Mouse (Mus musculus) embryonic facial prominence, embryonic 15.5 days (tissue): Measurements from ENCODE around the gene Ssc4d. TPM values are rescaled to one million over a fixed set of nuclear protein-coding genes. Genes with fewer than 3 reads are reported as not detected.

ENCODE experiments used
- ATAC-seq: fragments of 200-750 bp; cut with Nextera tagmentation; 2 replicates; pipeline ENCODE4 v1.8.0; 2017; ENCODE audit warnings: low read depth, moderate TSS enrichment; ENCODE audit not compliant: insufficient number of reproducible peaks, low FRiP score, low TSS enrichment
- H3K27ac ChIP-seq: fragments of 300-500 bp; sonication (generic); replicated peaks from 2 replicates; pipeline ENCODE4 v1.5.1; 2015; ENCODE audit warnings: mild to moderate bottlenecking, inconsistent platforms
- H3K27me3 ChIP-seq: fragments of 300-500 bp; sonication (generic); 2 replicates; pipeline ENCODE4 v1.6.1; 2015; ENCODE audit warnings: inconsistent platforms
- H3K36me3 ChIP-seq: fragments of 300-500 bp; sonication (generic); 2 replicates; pipeline ENCODE4 v1.6.1; 2015; ENCODE audit warnings: mild to moderate bottlenecking, inconsistent platforms
- H3K4me1 ChIP-seq: fragments of 300-500 bp; sonication (generic); 2 replicates; pipeline ENCODE4 v1.6.1; 2015; ENCODE audit warnings: inconsistent platforms
- H3K4me2 ChIP-seq: fragments of 300-500 bp; sonication (generic); replicated peaks from 2 replicates; pipeline ENCODE4 v1.6.1; 2015; ENCODE audit warnings: mild to moderate bottlenecking, inconsistent platforms
- H3K4me3 ChIP-seq: fragments of 300-500 bp; sonication (generic); replicated peaks from 2 replicates; pipeline ENCODE4 v1.5.1; 2015; ENCODE audit warnings: mild to moderate bottlenecking, inconsistent platforms
- H3K9ac ChIP-seq: fragments of 300-500 bp; sonication (generic); 2 replicates; pipeline ENCODE4 v1.6.1; 2015; ENCODE audit warnings: inconsistent platforms
- H3K9me3 ChIP-seq: fragments of 300-500 bp; sonication (generic); replicated peaks from 2 replicates; pipeline ENCODE4 v1.6.1; 2016; ENCODE audit warnings: inconsistent platforms
- WGBS: fragments of 180-500 bp; shearing (Covaris S2); methylation state at CpG from one replicate; pipeline ENCODE4 v1.1.7; 2015; 5-methylcytosine and 5-hydroxymethylcytosine counted together
- polyA plus RNA-seq: library from polyadenylated mRNA; unstranded; fragments of >200 nt; fragmentation: Nextera tagmentation; extraction: Ambion mirVana; gene quantifications from 2 replicates; pipeline ENCODE4 v1.2.1, GENCODE M21; 2015

Ssc4d gene
- polyA plus RNA-seq, 1 experiment from 2014 or later = 3.4 TPM

- peaks cover 5% of the 10 kb centered on the region; the same call in 1 of the 2 replicates for H3K4me1 ChIP-seq
- no peak overlapping the region for H3K9ac ChIP-seq
- H3K4me2 ChIP-seq = no peak overlapping the region
- peaks cover 71% of the 10 kb centered on the region for H3K36me3 ChIP-seq
- ATAC-seq = no peak
- no peak overlapping the region for H3K27ac ChIP-seq
- 95% methylated on average over 5 of the region's 5 CpGs for WGBS
- H3K9me3 ChIP-seq = no peaks in the 10 kb centered on the region
- H3K27me3 ChIP-seq = no peaks in the 10 kb centered on the region
- H3K4me3 ChIP-seq = no peak overlapping the region
These were observed 55.7 kb downstream of the Ssc4d start for GRCm38 (mm10) chr5:135918593-135918992.

GRCm38 (mm10) chr5:135918059-135918437 lies 56.3 kb downstream of the Ssc4d start:
- 86% methylated on average over 5 of the region's 5 CpGs for WGBS
- Histone ChIP-seq H3K9ac (no peak overlapping the region), H3K36me3 (peaks cover 75% of the 10 kb centered on the region), H3K9me3 (no peaks in the 10 kb centered on the region), H3K27me3 (no peaks in the 10 kb centered on the region), H3K27ac (no peak overlapping the region), H3K4me3 (no peak overlapping the region), H3K4me1 (peaks cover 5% of the 10 kb centered on the region; the same call in 1 of the 2 replicates), H3K4me2 (no peak overlapping the region)
- ATAC-seq = no peak

GRCm38 (mm10) chr5:135917327-135918058 lies 56.8 kb downstream of the Ssc4d start:
- Histone ChIP-seq H3K36me3 (peaks cover 71% of the 10 kb centered on the region), H3K27ac (no peak overlapping the region), H3K4me3 (no peak overlapping the region), H3K4me2 (no peak overlapping the region), H3K9ac (no peak overlapping the region), H3K4me1 (peaks cover 5% of the 10 kb centered on the region; the same call in 1 of the 2 replicates), H3K27me3 (no peaks in the 10 kb centered on the region), H3K9me3 (no peaks in the 10 kb centered on the region)
- 92% methylated on average over 8 of the region's 8 CpGs for WGBS
- ATAC-seq = no peak

- Histone ChIP-seq H3K36me3 (peaks cover 66% of the 10 kb centered on the region), H3K27me3 (no peaks in the 10 kb centered on the region), H3K4me2 (no peak overlapping the region), H3K9ac (no peak overlapping the region), H3K4me1 (peaks cover 5% of the 10 kb centered on the region; the same call in 1 of the 2 replicates), H3K9me3 (no peaks in the 10 kb centered on the region), H3K4me3 (no peak overlapping the region), H3K27ac (no peak overlapping the region)
- no peak for ATAC-seq
- WGBS = 92% methylated on average over 3 of the region's 3 CpGs
These were observed 57.7 kb downstream of the Ssc4d start for GRCm38 (mm10) chr5:135916601-135917000.

- Histone ChIP-seq H3K27me3 (no peaks in the 10 kb centered on the region), H3K27ac (no peak overlapping the region), H3K9ac (no peak overlapping the region), H3K4me2 (no peak overlapping the region), H3K4me1 (peaks cover 5% of the 10 kb centered on the region; the same call in 1 of the 2 replicates), H3K4me3 (no peak overlapping the region), H3K9me3 (no peaks in the 10 kb centered on the region), H3K36me3 (peaks cover 66% of the 10 kb centered on the region)
- WGBS = 76% methylated on average over 6 of the region's 6 CpGs
- ATAC-seq = no peak
These were observed 58.2 kb downstream of the Ssc4d start for GRCm38 (mm10) chr5:135916051-135916565.

DNA sequence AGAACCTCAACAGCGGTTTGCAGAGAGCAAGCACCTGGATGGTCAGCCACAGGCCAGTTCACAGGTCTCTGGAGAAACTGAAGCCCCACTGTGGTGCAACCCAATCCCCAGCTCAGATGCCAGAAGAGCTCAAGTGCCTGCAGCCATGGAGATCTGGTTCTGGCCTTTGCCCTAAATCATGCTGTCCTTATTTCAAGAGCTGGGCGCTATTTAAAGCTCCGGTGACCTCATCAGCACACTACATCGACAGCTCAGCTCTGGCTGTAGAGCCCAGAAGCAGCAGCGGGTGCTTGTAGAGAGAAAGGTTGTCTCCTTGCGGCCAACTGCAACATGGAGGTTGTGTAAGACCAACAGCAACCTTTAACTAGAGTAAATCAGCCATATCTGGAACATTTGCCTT lies 60.2 kb downstream of the Ssc4d start:
- Histone ChIP-seq H3K9me3 (no peaks in the 10 kb centered on the region), H3K4me2 (no peak overlapping the region), H3K9ac (no peak overlapping the region), H3K4me3 (no peak overlapping the region), H3K4me1 (peaks cover 5% of the 10 kb centered on the region; the same call in 1 of the 2 replicates), H3K36me3 (peaks cover 75% of the 10 kb centered on the region), H3K27me3 (no peaks in the 10 kb centered on the region), H3K27ac (no peak overlapping the region)
- ATAC-seq = no peak
- 90% methylated on average over 6 of the region's 6 CpGs for WGBS

DNA sequence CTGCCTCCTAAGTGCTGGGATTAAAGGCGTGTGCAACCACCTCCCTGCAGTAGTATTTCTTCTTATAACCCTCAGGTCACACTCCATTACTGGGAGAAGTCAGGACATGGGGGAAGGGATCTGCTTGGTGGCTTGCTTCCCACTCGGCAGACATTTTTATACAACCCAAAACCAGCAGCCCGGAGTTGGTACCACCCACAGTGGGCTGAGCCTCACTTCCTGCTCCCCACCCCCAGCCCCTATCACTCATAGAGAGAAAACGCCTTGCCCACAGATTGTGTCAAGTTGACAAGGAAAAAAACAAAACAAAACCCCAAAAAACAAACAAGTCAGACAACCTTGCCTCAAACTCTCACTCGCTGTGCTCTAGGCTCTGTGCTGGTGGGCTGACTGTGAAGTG lies 61.1 kb downstream of the Ssc4d start:
- 75% methylated on average over 5 of the region's 5 CpGs for WGBS
- H3K4me1 ChIP-seq = peaks cover 5% of the 10 kb centered on the region; the same call in 1 of the 2 replicates
- H3K27me3 ChIP-seq = no peaks in the 10 kb centered on the region
- no peak overlapping the region for H3K9ac ChIP-seq
- H3K4me3 ChIP-seq = no peak overlapping the region
- ATAC-seq = no peak
- no peaks in the 10 kb centered on the region for H3K9me3 ChIP-seq
- H3K27ac ChIP-seq = no peak overlapping the region
- H3K36me3 ChIP-seq = peaks cover 70% of the 10 kb centered on the region
- no peak overlapping the region for H3K4me2 ChIP-seq

GRCm38 (mm10) chr5:135911633-135912220 lies 62.6 kb downstream of the Ssc4d start:
- Histone ChIP-seq H3K4me2 (no peak overlapping the region), H3K27ac (no peak overlapping the region), H3K9me3 (no peaks in the 10 kb centered on the region), H3K4me3 (no peak overlapping the region), H3K4me1 (peaks cover 5% of the 10 kb centered on the region; the same call in 1 of the 2 replicates), H3K9ac (no peak overlapping the region), H3K36me3 (peaks cover 68% of the 10 kb centered on the region), H3K27me3 (no peaks in the 10 kb centered on the region)
- ATAC-seq = no peak
- 85% methylated on average over 11 of the region's 11 CpGs for WGBS

DNA sequence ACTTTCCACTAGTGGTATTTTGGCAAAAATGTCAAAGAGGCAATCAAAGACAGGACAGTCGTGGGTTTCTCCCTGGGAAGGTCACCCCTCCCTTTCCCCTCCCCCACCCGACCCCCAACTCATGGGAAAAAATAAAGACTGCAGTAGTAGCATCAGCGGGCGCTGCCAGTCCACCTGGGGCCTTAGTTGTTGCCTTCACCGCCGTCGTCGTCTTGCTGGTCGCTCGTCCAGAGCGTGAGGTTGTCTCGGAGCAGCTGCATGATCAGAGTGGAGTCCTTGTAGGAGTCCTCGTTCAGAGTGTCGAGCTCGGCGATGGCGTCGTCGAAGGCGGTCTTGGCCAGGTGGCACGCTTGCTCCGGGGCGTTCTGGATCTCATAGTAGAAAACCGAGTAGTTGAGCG lies 63.5 kb downstream of the Ssc4d start:
- Histone ChIP-seq H3K4me3 (no peak overlapping the region), H3K4me2 (no peak overlapping the region), H3K36me3 (peaks cover 65% of the 10 kb centered on the region), H3K27ac (no peak overlapping the region), H3K9me3 (no peaks in the 10 kb centered on the region), H3K27me3 (no peaks in the 10 kb centered on the region), H3K9ac (no peak overlapping the region), H3K4me1 (peaks cover 8% of the 10 kb centered on the region; the same call in 1 of the 2 replicates)
- ATAC-seq = no peak
- WGBS = 87% methylated on average over 25 of the region's 25 CpGs
